In genomic region chr12:50499796-50500504, GRCm38 (mm10) we compare ENCODE assay signal across 24 mouse cellular contexts.
A peak's percentile ranks its signal among the peaks of the same experiment; 100 is the strongest.
DNase-seq lines count a peak whose midpoint lies in the region; ATAC-seq lines count a peak whose summit lies in the region.
"Had no signal": no experiment of that assay in that cellular context is flagged by ENCODE, and none has a peak within 500 bp of the region (broad histone marks: within the 10 kb centered on the region; RNA-seq: fewer than 3 reads in every experiment).

No protein-coding gene starts in this region.

- ATAC-seq in forebrain, embryonic 13.5 days: 0 out of 2 replicates have a peak, but pooled peaks have one; percentile 36
- peak; percentile 38; the same call in 1 of the 2 replicates for ATAC-seq in forebrain, embryonic 15.5 days (replicated peaks)
- no peak for ATAC-seq in forebrain, embryonic 12.5 days (ENCODE audit: low FRiP score)
- ATAC-seq in midbrain, embryonic 15.5 days (replicated peaks): 0 out of 2 replicates have a peak, but pooled peaks have one; percentile 48
- ATAC-seq in midbrain, embryonic 13.5 days: no peak
- ATAC-seq: activated CD4-positive, CD25-positive, alpha-beta regulatory T cell, adult 4 months; CD4-positive, CD25-positive, alpha-beta regulatory T cell, adult 4 months; Patski had no signal

- no peak for DNase-seq in forebrain, embryonic 10.5 days (ENCODE audit: extremely low spot score, low spot score)
- no peak for DNase-seq in ovary, postnatal 10 days (ENCODE audit: low spot score)
- DNase-seq: adrenal gland, adult 8-10 months; adrenal gland, postnatal 14 days; adrenal gland, postnatal 36 days; B cell, adult 2 months; cerebellum, adult 11-12 months; cerebellum, adult 2 months; cerebellum, adult 9-10 months; cerebellum, postnatal 10 days; cerebellum, postnatal 25 days had no signal

- H3K4me3 ChIP-seq in forebrain, embryonic 13.5 days: no peak overlapping the region
- no peak overlapping the region for H3K4me3 ChIP-seq in forebrain, embryonic 10.5 days
- no peak overlapping the region for H3K4me3 ChIP-seq in forebrain, embryonic 15.5 days
- no peak overlapping the region for H3K4me3 ChIP-seq in forebrain, embryonic 12.5 days (replicated peaks)
- H3K4me3 ChIP-seq in midbrain, embryonic 15.5 days: no peak overlapping the region
- no peak overlapping the region for H3K4me3 ChIP-seq in midbrain, embryonic 13.5 days (replicated peaks)
- H3K4me3 ChIP-seq: embryonic facial prominence, embryonic 13.5 days; embryonic facial prominence, embryonic 15.5 days; erythroblast, embryonic 14.5 days had no signal

- H3K36me3 ChIP-seq in forebrain, embryonic 13.5 days (ENCODE audit: poor library complexity, severe bottlenecking): no peaks in the 10 kb centered on the region
- no peaks in the 10 kb centered on the region for H3K36me3 ChIP-seq in forebrain, embryonic 10.5 days (replicated peaks)
- H3K36me3 ChIP-seq in forebrain, embryonic 15.5 days: no peaks in the 10 kb centered on the region
- no peaks in the 10 kb centered on the region for H3K36me3 ChIP-seq in forebrain, embryonic 12.5 days (replicated peaks)
- no peaks in the 10 kb centered on the region for H3K36me3 ChIP-seq in midbrain, embryonic 15.5 days (replicated peaks)
- no peaks in the 10 kb centered on the region for H3K36me3 ChIP-seq in midbrain, embryonic 13.5 days
- H3K36me3 ChIP-seq: embryonic facial prominence, embryonic 13.5 days; embryonic facial prominence, embryonic 15.5 days; G1E had no signal

- H3K9ac ChIP-seq in forebrain, embryonic 13.5 days: no peak overlapping the region
- H3K9ac ChIP-seq in forebrain, embryonic 15.5 days (replicated peaks): no peak overlapping the region
- no peak overlapping the region for H3K9ac ChIP-seq in forebrain, embryonic 12.5 days
- H3K9ac ChIP-seq in midbrain, embryonic 15.5 days: no peak overlapping the region
- no peak overlapping the region for H3K9ac ChIP-seq in midbrain, embryonic 13.5 days (replicated peaks)
- H3K9ac ChIP-seq: embryonic facial prominence, embryonic 13.5 days; embryonic facial prominence, embryonic 15.5 days had no signal

- H3K4me2 ChIP-seq in forebrain, embryonic 13.5 days: no peak overlapping the region
- no peak overlapping the region for H3K4me2 ChIP-seq in forebrain, embryonic 15.5 days (replicated peaks)
- no peak overlapping the region for H3K4me2 ChIP-seq in forebrain, embryonic 12.5 days
- no peak overlapping the region for H3K4me2 ChIP-seq in midbrain, embryonic 15.5 days
- no peak overlapping the region for H3K4me2 ChIP-seq in midbrain, embryonic 13.5 days (replicated peaks)
- H3K4me2 ChIP-seq: embryonic facial prominence, embryonic 13.5 days; embryonic facial prominence, embryonic 15.5 days had no signal

- H3K4me1 ChIP-seq in forebrain, embryonic 13.5 days: peaks cover 18% of the 10 kb centered on the region
- peaks cover 19% of the 10 kb centered on the region for H3K4me1 ChIP-seq in forebrain, embryonic 10.5 days
- peaks cover 13% of the 10 kb centered on the region; the same call in 1 of the 2 replicates for H3K4me1 ChIP-seq in forebrain, embryonic 15.5 days
- H3K4me1 ChIP-seq in forebrain, embryonic 12.5 days: peaks cover 12% of the 10 kb centered on the region
- H3K4me1 ChIP-seq in midbrain, embryonic 15.5 days: no peaks in the 10 kb centered on the region
- H3K4me1 ChIP-seq in midbrain, embryonic 13.5 days (replicated peaks): 0 out of 2 replicates have a peak, but pooled peaks cover 6% of the 10 kb centered on the region
- H3K4me1 ChIP-seq: embryonic facial prominence, embryonic 13.5 days; embryonic facial prominence, embryonic 15.5 days had no signal

- 17% methylated on average over 3 of the region's 3 CpGs for WGBS in forebrain, embryonic 13.5 days
- 57% methylated on average over 3 of the region's 3 CpGs for WGBS in forebrain, embryonic 10.5 days
- 11% methylated on average over 3 of the region's 3 CpGs for WGBS in forebrain, embryonic 15.5 days
- 17% methylated on average over 3 of the region's 3 CpGs for WGBS in forebrain, embryonic 12.5 days
- 39% methylated on average over 3 of the region's 3 CpGs for WGBS in midbrain, embryonic 15.5 days
- WGBS in midbrain, embryonic 13.5 days: 43% methylated on average over 3 of the region's 3 CpGs

- no peaks in the 10 kb centered on the region for H3K9me3 ChIP-seq in forebrain, embryonic 13.5 days (replicated peaks)
- H3K9me3 ChIP-seq in forebrain, embryonic 10.5 days: no peaks in the 10 kb centered on the region
- H3K9me3 ChIP-seq in forebrain, embryonic 15.5 days: no peaks in the 10 kb centered on the region
- no peaks in the 10 kb centered on the region for H3K9me3 ChIP-seq in forebrain, embryonic 12.5 days
- no peaks in the 10 kb centered on the region for H3K9me3 ChIP-seq in midbrain, embryonic 15.5 days
- no peaks in the 10 kb centered on the region for H3K9me3 ChIP-seq in midbrain, embryonic 13.5 days
- H3K9me3 ChIP-seq: embryonic facial prominence, embryonic 13.5 days; embryonic facial prominence, embryonic 15.5 days had no signal

- H3K27ac ChIP-seq in forebrain, embryonic 13.5 days: no peak overlapping the region
- H3K27ac ChIP-seq in forebrain, embryonic 10.5 days: no peak overlapping the region
- H3K27ac ChIP-seq in forebrain, embryonic 15.5 days (replicated peaks): peak overlapping the region; percentile 42; the same call in 1 of the 2 replicates
- no peak overlapping the region for H3K27ac ChIP-seq in forebrain, embryonic 12.5 days
- no peak overlapping the region for H3K27ac ChIP-seq in midbrain, embryonic 15.5 days
- H3K27ac ChIP-seq in midbrain, embryonic 13.5 days: no peak overlapping the region
- H3K27ac ChIP-seq: embryonic facial prominence, embryonic 13.5 days; embryonic facial prominence, embryonic 15.5 days had no signal

- H3K27me3 ChIP-seq in forebrain, embryonic 13.5 days: no peaks in the 10 kb centered on the region
- H3K27me3 ChIP-seq in forebrain, embryonic 10.5 days (ENCODE audit: poor library complexity, severe bottlenecking): no peaks in the 10 kb centered on the region
- H3K27me3 ChIP-seq in forebrain, embryonic 15.5 days: no peaks in the 10 kb centered on the region
- no peaks in the 10 kb centered on the region for H3K27me3 ChIP-seq in forebrain, embryonic 12.5 days
- H3K27me3 ChIP-seq in midbrain, embryonic 15.5 days (replicated peaks): no peaks in the 10 kb centered on the region
- no peaks in the 10 kb centered on the region for H3K27me3 ChIP-seq in midbrain, embryonic 13.5 days
- H3K27me3 ChIP-seq: CH12.LX; embryonic facial prominence, embryonic 13.5 days; embryonic facial prominence, embryonic 15.5 days; Patski had no signal

Comparison
In these comparisons a context has a peak if more than half of its experiments do, and no peak if none do; other contexts are left out.
1. ATAC-seq: peak in forebrain, embryonic 13.5 days (single experiment), forebrain, embryonic 15.5 days (single experiment) and midbrain, embryonic 15.5 days (single experiment); none in forebrain, embryonic 12.5 days (single experiment) and midbrain, embryonic 13.5 days (single experiment).